Mouse (Mus musculus): ENCODE data around the gene Zfp131.

DNA sequence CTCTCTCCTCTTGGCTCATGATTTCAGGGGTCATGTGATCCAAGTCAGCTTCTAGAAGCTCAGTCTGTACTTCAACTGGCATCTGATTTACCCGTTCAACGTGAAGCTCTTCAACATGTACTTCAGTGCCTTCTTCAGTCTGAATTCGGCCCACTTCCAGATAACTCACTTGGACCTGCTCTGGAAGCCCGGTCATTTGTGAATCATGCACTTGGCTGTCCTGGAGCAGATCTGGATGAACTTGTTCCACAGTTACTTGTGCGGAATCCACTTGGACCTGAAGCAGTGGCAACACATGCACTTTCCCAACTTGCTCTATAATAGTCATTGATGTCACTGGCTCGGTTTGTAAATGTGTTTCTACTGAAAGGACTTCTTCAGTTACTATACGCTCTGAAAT lies 24.2 kb downstream of the Zfp131 start:
- TF ChIP-seq POLR2A (IDR thresholded peaks at IDR 0.05; ENCODE audit: extremely low read depth, insufficient read depth, low read length) (no peak), CTCF (IDR thresholded peaks at IDR 0.05; ENCODE audit: extremely low read depth, insufficient read depth, low read length) (no peak)

Measured in cortical plate, adult 2 months (tissue).